Mouse (Mus musculus): ENCODE measurements around the gene Ly6g6c.

GRCm38 (mm10) chr17:35063466-35063865, 1.7 kb upstream of the Ly6g6c start:
- no peak for TF ChIP-seq CTCF (IDR thresholded peaks at IDR 0.05; ENCODE audit: borderline replicate concordance, extremely low read depth, insufficient read depth, insufficient read length)
- no peak for TF ChIP-seq POLR2A (IDR thresholded peaks at IDR 0.05; ENCODE audit: borderline replicate concordance, extremely low read depth, insufficient read depth, insufficient read length, poor library complexity, severe bottlenecking)
